Comparison of ENCODE assay signal across 17 mouse cellular contexts in the genomic region with DNA sequence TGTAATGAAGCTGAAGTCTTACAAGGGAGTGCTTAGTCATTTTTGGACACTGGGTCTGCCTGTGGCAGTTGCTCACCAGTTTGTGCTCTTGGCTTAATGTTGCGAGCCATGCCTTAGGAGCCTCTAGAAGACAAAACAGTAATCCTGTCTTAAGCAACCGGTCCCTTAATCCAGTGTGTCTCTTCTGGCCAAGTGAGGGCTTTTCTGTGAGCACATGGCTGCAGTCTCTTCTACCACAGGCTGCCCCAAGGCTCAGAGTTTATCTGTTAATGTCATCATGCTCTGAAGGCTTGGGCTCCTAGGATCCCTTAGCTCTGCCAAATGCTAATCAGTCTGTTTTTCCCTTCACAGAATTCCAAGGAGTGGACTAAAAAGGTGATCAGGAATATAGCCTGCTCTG. TPM values are rescaled to one million over a fixed set of nuclear protein-coding genes. Genes with fewer than 3 reads are reported as not detected.
DNase-seq lines count a peak whose midpoint lies in the region; TF ChIP-seq lines count a peak whose summit lies in the region.
"Had no signal": no experiment of that assay in that cellular context is flagged by ENCODE, and none has a peak within 500 bp of the region (broad histone marks: within the 10 kb centered on the region; RNA-seq: fewer than 3 reads in every experiment).

No protein-coding gene starts in this region.

- peak overlapping the region; percentile 54; the same call in 1 of the 2 replicates for H3K27ac ChIP-seq in left cerebral cortex, adult 2 months
- H3K27ac ChIP-seq in CH12.LX (ENCODE audit: insufficient read depth, low read depth) (peak overlapping the region; percentile 83; the same call in 1 of the 2 replicates), macrophage (peak overlapping the region; percentile 99)
- 0 out of 2 replicates have a peak overlapping the region, but pooled peaks have one; percentile 80 for H3K27ac ChIP-seq in brown adipose tissue, adult 24 weeks (replicated peaks; ENCODE audit: low read depth, low read length)
- H3K27ac ChIP-seq: embryonic facial prominence, embryonic 10.5 days; forebrain, embryonic 10.5 days; hindbrain, embryonic 10.5 days; hindbrain, embryonic 14.5 days had no signal

- no peaks in the 10 kb centered on the region for H3K79me2 ChIP-seq in CH12.LX (replicated peaks; ENCODE audit: control insufficient read depth, extremely low read depth, insufficient read depth, poor library complexity, severe bottlenecking)
- H3K79me2 ChIP-seq in macrophage (ENCODE audit: inconsistent target): no peaks in the 10 kb centered on the region; the same call in 1 of the 2 replicates

- no peak for TF ChIP-seq RAD21 in CH12.LX (IDR thresholded peaks at IDR 0.05; ENCODE audit: low read depth, low read length)

- H3K36me3 ChIP-seq in CH12.LX (replicated peaks in 1 of 2; ENCODE audit: control insufficient read depth in 1 of 2, insufficient read depth in 1 of 2, low read length in 1 of 2): peaks cover 59 to 98% of the 10 kb centered on the region in 2 experiments
- peaks cover 81% of the 10 kb centered on the region for H3K36me3 ChIP-seq in macrophage (ENCODE audit: inconsistent target)

- no peak for DNase-seq in left cerebral cortex, adult 2 months (ENCODE audit: extremely low spot score in 1 of 2, low spot score in 2 of 2)
- no peak for DNase-seq in left cerebral cortex, postnatal 4 days
- DNase-seq in CH12.LX (ENCODE audit: extremely low read depth): no peak
- no peak for DNase-seq in right cerebral cortex, postnatal 4 days
- DNase-seq: adrenal gland, adult 8-10 months; cerebellum, adult 18-20 months; cerebellum, adult 9-11 months; cerebellum, postnatal 36 days; gastrocnemius, postnatal 10 days had no signal

- no peak for TF ChIP-seq CTCF in left cerebral cortex, adult 2 months (IDR thresholded peaks at IDR 0.05)
- TF ChIP-seq CTCF in CH12.LX (conservative IDR thresholded peaks at IDR 0.05 in 1 of 2, IDR thresholded peaks at IDR 0.05 in 1 of 2; ENCODE audit: low read depth in 2 of 2, low read length in 2 of 2): no peak

- 100% methylated on average over 2 of the region's 2 CpGs for WGBS in macrophage (ENCODE audit: missing documents)

- no peak for TF ChIP-seq POLR2A in CH12.LX (IDR thresholded peaks at IDR 0.05; ENCODE audit: low read depth, low read length)

- no peak overlapping the region for H3K9ac ChIP-seq in CH12.LX (ENCODE audit: insufficient read depth, low read depth)
- H3K9ac ChIP-seq: heart, embryonic 12.5 days; hindbrain, embryonic 14.5 days had no signal

- in situ Hi-C loops in CH12.LX (cut with MboI; ENCODE audit: low pct_ligation_motif_present, low pct_unique_long_range_greater_than_20kb, low sequenced_read_pairs): loop anchor here (25.0 kb wide), 1 partner anchor 182 kb away; no protein-coding TSS in a partner anchor

- no peak for TF ChIP-seq EP300 in CH12.LX (IDR thresholded peaks at IDR 0.05; ENCODE audit: low read length)

- H3K4me2 ChIP-seq in CH12.LX (ENCODE audit: insufficient read depth, low read depth, poor library complexity, severe bottlenecking): no peak overlapping the region
- H3K4me2 ChIP-seq: heart, embryonic 12.5 days; hindbrain, embryonic 14.5 days had no signal

- dilution Hi-C loops in CH12.LX (cut with MboI; ENCODE audit: extremely low pct_ligation_motif_present, extremely low pct_unique_long_range_greater_than_20kb, low sequenced_read_pairs): no loop called here

- peaks cover 24 to 42% of the 10 kb centered on the region in 2 experiments for H3K4me1 ChIP-seq in CH12.LX (ENCODE audit: control insufficient read depth in 1 of 2, insufficient read depth in 2 of 2)
- no peaks in the 10 kb centered on the region; the same call in 1 of the 2 replicates for H3K4me1 ChIP-seq in brown adipose tissue, adult 24 weeks (ENCODE audit: control insufficient read depth, insufficient read depth, insufficient read length, low read length)
- H3K4me1 ChIP-seq: embryonic facial prominence, embryonic 10.5 days; forebrain, embryonic 10.5 days; heart, embryonic 12.5 days; hindbrain, embryonic 10.5 days had no signal

- H3K27me3 ChIP-seq in CH12.LX (replicated peaks): no peaks in the 10 kb centered on the region
- H3K27me3 ChIP-seq: heart, embryonic 12.5 days had no signal

- H3K4me3 ChIP-seq in left cerebral cortex, adult 2 months: no peak overlapping the region
- no peak overlapping the region for H3K4me3 ChIP-seq in CH12.LX (replicated peaks in 1 of 3; ENCODE audit: low read depth in 2 of 3, low read length in 2 of 3, poor library complexity in 1 of 3)
- no peak overlapping the region for H3K4me3 ChIP-seq in brown adipose tissue, adult 24 weeks (ENCODE audit: insufficient read depth, low read depth, low read length)
- H3K4me3 ChIP-seq in macrophage (ENCODE audit: inconsistent target): no peak overlapping the region
- H3K4me3 ChIP-seq: embryonic facial prominence, embryonic 10.5 days; forebrain, embryonic 10.5 days; heart, embryonic 12.5 days; hindbrain, embryonic 10.5 days had no signal

- no peaks in the 10 kb centered on the region for H3K9me3 ChIP-seq in CH12.LX (replicated peaks; ENCODE audit: low read length)
- H3K9me3 ChIP-seq: embryonic facial prominence, embryonic 10.5 days; forebrain, embryonic 10.5 days; G1E; heart, embryonic 12.5 days; hindbrain, embryonic 10.5 days had no signal

- intact Hi-C loops in left cerebral cortex, adult 2 months (cut with DNase I): no loop called here
- intact Hi-C loops in left cerebral cortex, postnatal 4 days (cut with DNase I): no loop called here

TF ChIP-seq in CH12.LX, 34 proteins besides CTCF, POLR2A, EP300 and RAD21:
- TF ChIP-seq HCFC1 (IDR thresholded peaks at IDR 0.05; ENCODE audit: low read depth, low read length) (no peak), CHD1 (IDR thresholded peaks at IDR 0.05; ENCODE audit: low read depth, low read length) (no peak), ELF1 (IDR thresholded peaks at IDR 0.05; ENCODE audit: low read depth, low read length) (no peak), TBP (conservative IDR thresholded peaks at IDR 0.05; ENCODE audit: low read depth, low read length) (no peak)
TF ChIP-seq in CH12.LX: peak in this region for 0.

RNA-seq across cellular contexts. Expression of a gene that starts 43.5 kb away (rescaled TPM):
- total RNA-seq in left cerebral cortex, adult 2 months (2021): 100 to 1,000 TPM; 126 to 127 TPM
- total RNA-seq in left cerebral cortex, postnatal 4 days (2021): 100 to 1,000 TPM; 138 to 144 TPM
- 47.0 and 47.7 TPM in 2 replicates for total RNA-seq in CH12.LX (2012; rRNA removed)
- total RNA-seq in CH12.LX (2014; rRNA removed): 36.4 and 39.7 TPM in 2 replicates
- 42.6 and 43.2 TPM in 2 replicates for polyA plus RNA-seq in CH12.LX (2012; ENCODE audit: insufficient read length, low read depth)
- 51.9 and 52.1 TPM in 2 replicates for polyA plus RNA-seq in brown adipose tissue, adult 24 weeks (2012; ENCODE audit: insufficient read depth, insufficient read length, missing spikeins)
- total RNA-seq in macrophage (2018; cell fraction: chromatin; rRNA removed): 100 to 1,000 TPM in 1 of 26 experiments, 10 to 100 TPM in 23, 1 to 10 TPM in 2; 8.1 to 108 (median 39.3) TPM
- 10 to 100 TPM; 31.5 to 66.3 (median 47.1) TPM for total RNA-seq in macrophage (2018; cell fraction: cytosol; rRNA removed)
- 10 to 100 TPM; 22.2 to 83.1 (median 39.5) TPM for total RNA-seq in macrophage (2018; cell fraction: nucleus; rRNA removed)
- 44.5 to 59.8 TPM (median 50.7 TPM) in 3 replicates for polyA plus RNA-seq in macrophage (2018)
